Mouse (Mus musculus) thymus, adult 2 months (tissue): ENCODE data around the gene Nepro. TPM values are rescaled to one million over a fixed set of nuclear protein-coding genes. Genes with fewer than 3 reads are reported as not detected.

Experiments used
- DNase-seq: peaks from one replicate; pipeline ENCODE4 v3.0.0; 2021
- H3K27ac ChIP-seq: fragments of 200-500 bp; 2 replicates; pipeline ENCODE4 v1.5.1; 2012; ENCODE audit warnings: low read length, control low read depth; ENCODE audit not compliant: control insufficient read depth, insufficient read depth
- H3K27me3 ChIP-seq: fragments of 200-500 bp; 2 replicates; pipeline ENCODE4 v1.6.1; 2012; ENCODE audit warnings: mild to moderate bottlenecking, low read length, moderate library complexity, mixed read lengths; ENCODE audit not compliant: control insufficient read depth, insufficient read depth
- H3K36me3 ChIP-seq: fragments of 200-500 bp; 2 replicates; pipeline ENCODE4 v1.6.1; 2012; ENCODE audit warnings: mild to moderate bottlenecking, low read length, moderate library complexity; ENCODE audit not compliant: control insufficient read depth, insufficient read depth
- H3K4me1 ChIP-seq: fragments of 200-500 bp; replicated peaks from 2 replicates; pipeline ENCODE4 v1.6.1; 2012; ENCODE audit warnings: low read length; ENCODE audit not compliant: control insufficient read depth, insufficient read depth
- H3K4me3 ChIP-seq: fragments of 200-500 bp; 2 replicates; pipeline ENCODE4 v1.5.1; 2012; ENCODE audit warnings: mild to moderate bottlenecking, low read length, control low read depth, moderate library complexity; ENCODE audit not compliant: control insufficient read depth, insufficient read depth
- CTCF ChIP-seq: fragments of 200-500 bp; IDR thresholded peaks from 2 replicates; pipeline ENCODE4 v1.5.1; 2012; ENCODE audit warnings: mild to moderate bottlenecking, control low read depth, low read length, moderate library complexity, borderline replicate concordance; ENCODE audit not compliant: control insufficient read depth, poor library complexity, insufficient read depth; ENCODE audit errors: extremely low read depth
- POLR2A ChIP-seq: fragments of 200-500 bp; IDR thresholded peaks from 2 replicates; pipeline ENCODE4 v1.6.1; 2012; ENCODE audit warnings: mild to moderate bottlenecking, low read length, control low read depth, moderate library complexity; ENCODE audit not compliant: control insufficient read depth, poor library complexity, insufficient read depth; ENCODE audit errors: extremely low read depth
- WGBS: fragments of 180-500 bp; shearing (Covaris S2); methylation state at CpG from one replicate; pipeline ENCODE4 v1.1.7; 2018; 5-methylcytosine and 5-hydroxymethylcytosine counted together
- polyA plus RNA-seq: library from polyadenylated mRNA; depleted of rRNA; stranded (reverse); fragments of >200 nt; gene quantifications from 2 replicates; pipeline ENCODE4 v1.2.3, GENCODE M21; 2012

Gene Nepro
- polyA plus RNA-seq, 1 experiment, result 6.8 TPM

- TF ChIP-seq POLR2A (no peak), CTCF (no peak)
- Histone ChIP-seq H3K27me3 (0 out of 2 replicates have a peak, but pooled peaks cover 2% of the 10 kb centered on the region), H3K36me3 (no peaks in the 10 kb centered on the region), H3K4me1 (peaks cover 7% of the 10 kb centered on the region), H3K27ac (no peak overlapping the region), H3K4me3 (no peak overlapping the region)
- 83% methylated on average over 20 of the region's 20 CpGs for WGBS
- no peak for DNase-seq
Observed at GRCm38 (mm10) chr16:44686991-44687718, 36.9 kb upstream of the Nepro start.

GRCm38 (mm10) chr16:44687719-44688420 lies 36.2 kb upstream of the Nepro start:
- DNase-seq, result no peak
- H3K4me3 ChIP-seq, result no peak overlapping the region
- 16% methylated on average over 18 of the region's 18 CpGs for WGBS
- H3K36me3 ChIP-seq, result no peaks in the 10 kb centered on the region
- TF ChIP-seq POLR2A (no peak), CTCF (no peak)
- H3K27ac ChIP-seq, result no peak overlapping the region
- H3K4me1 ChIP-seq, result peaks cover 7% of the 10 kb centered on the region
- 0 out of 2 replicates have a peak, but pooled peaks cover 2% of the 10 kb centered on the region for H3K27me3 ChIP-seq

- no peak overlapping the region for H3K27ac ChIP-seq
- DNase-seq, result no peak
- no peak for TF ChIP-seq CTCF
- 49% methylated on average over 4 of the region's 4 CpGs for WGBS
- H3K36me3 ChIP-seq, result no peaks in the 10 kb centered on the region
- 0 out of 2 replicates have a peak, but pooled peaks cover 2% of the 10 kb centered on the region for H3K27me3 ChIP-seq
- no peak overlapping the region for H3K4me3 ChIP-seq
- H3K4me1 ChIP-seq, result peaks cover 7% of the 10 kb centered on the region
Observed at GRCm38 (mm10) chr16:44688507-44688906, 35.6 kb upstream of the Nepro start.

GRCm38 (mm10) chr16:44690501-44690900 lies 33.6 kb upstream of the Nepro start:
- Histone ChIP-seq H3K4me3 (no peak overlapping the region), H3K27me3 (0 out of 2 replicates have a peak, but pooled peaks cover 2% of the 10 kb centered on the region), H3K4me1 (peaks cover 7% of the 10 kb centered on the region), H3K27ac (no peak overlapping the region), H3K36me3 (no peaks in the 10 kb centered on the region)
- 87% methylated on average over 2 of the region's 2 CpGs for WGBS
- TF ChIP-seq CTCF (no peak), POLR2A (no peak)
- DNase-seq, result no peak

GRCm38 (mm10) chr16:44691066-44691465 lies 33.0 kb upstream of the Nepro start:
- no peaks in the 10 kb centered on the region for H3K36me3 ChIP-seq
- no peak for TF ChIP-seq CTCF
- TF ChIP-seq POLR2A, result no peak
- H3K4me1 ChIP-seq, result peaks cover 7% of the 10 kb centered on the region
- H3K4me3 ChIP-seq, result no peak overlapping the region
- 0 out of 2 replicates have a peak, but pooled peaks cover 2% of the 10 kb centered on the region for H3K27me3 ChIP-seq
- no peak for DNase-seq
- H3K27ac ChIP-seq, result no peak overlapping the region
- 51% methylated on average over 2 of the region's 2 CpGs for WGBS

GRCm38 (mm10) chr16:44691561-44692141 lies 32.5 kb upstream of the Nepro start:
- Histone ChIP-seq H3K27ac (no peak overlapping the region), H3K4me1 (peaks cover 7% of the 10 kb centered on the region), H3K27me3 (0 out of 2 replicates have a peak, but pooled peaks cover 2% of the 10 kb centered on the region), H3K4me3 (no peak overlapping the region), H3K36me3 (no peaks in the 10 kb centered on the region)
- no peak for TF ChIP-seq POLR2A
- no peak for TF ChIP-seq CTCF
- 55% methylated on average over 17 of the region's 17 CpGs for WGBS
- DNase-seq, result peak; percentile 29
